Mouse (Mus musculus): ENCODE measurements around the gene Mta1.

DNA sequence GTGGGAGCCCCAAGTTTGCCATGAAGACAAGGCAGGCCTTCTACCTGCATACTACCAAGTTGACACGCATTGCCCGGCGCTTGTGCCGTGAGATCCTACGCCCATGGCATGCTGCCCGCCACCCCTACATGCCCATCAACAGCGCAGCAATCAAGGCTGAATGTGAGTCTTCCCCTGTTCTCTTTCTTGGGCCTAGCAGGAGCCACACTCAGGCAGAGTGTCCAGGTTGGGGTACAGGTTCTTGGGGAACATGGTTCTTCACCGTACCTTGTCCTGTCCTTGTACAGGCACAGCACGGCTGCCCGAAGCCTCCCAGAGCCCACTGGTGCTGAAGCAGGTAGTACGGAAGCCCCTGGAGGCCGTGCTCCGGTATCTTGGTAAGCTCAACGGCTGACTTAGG lies 33.5 kb downstream of the Mta1 start:
- TF ChIP-seq POLR2A (IDR thresholded peaks at IDR 0.05; ENCODE audit: insufficient read depth, low read length), result no peak
- TF ChIP-seq CTCF (IDR thresholded peaks at IDR 0.05; ENCODE audit: low read depth, low read length), result no peak
- no peak for TF ChIP-seq EP300 (IDR thresholded peaks at IDR 0.05; ENCODE audit: insufficient read depth, low read depth, low read length)
